Comparison of ENCODE assay signal across 9 mouse cellular contexts in genomic region chr11:78922678-78923407, GRCm38 (mm10). TPM values are rescaled to one million over a fixed set of nuclear protein-coding genes. Genes with fewer than 3 reads are reported as not detected.
DNase-seq lines count a peak whose midpoint lies in the region; ATAC-seq and TF ChIP-seq lines count a peak whose summit lies in the region.
"Had no signal": no experiment of that assay in that cellular context is flagged by ENCODE, and none has a peak within 500 bp of the region (broad histone marks: within the 10 kb centered on the region; RNA-seq: fewer than 3 reads in every experiment).

No protein-coding gene starts in this region.

- DNase-seq in cerebellum, adult 11-12 months = peak; percentile 4
- DNase-seq in cerebellum, adult 9-11 months = no peak
- DNase-seq in right cerebral cortex, adult 18-20 months = peak; percentile 17
- DNase-seq in right cerebral cortex, postnatal 25 days = no peak
- peak; percentile 73 for DNase-seq in induced T-regulatory cell, adult 2 months (ENCODE audit: low read depth)
- DNase-seq in liver, embryonic 11.5 days (ENCODE audit: low spot score) = peak; percentile 37
- DNase-seq in skeletal muscle tissue, adult 2 months (ENCODE audit: low read depth, low spot score) = peak; percentile 54

- H3K27ac ChIP-seq in cortical plate, adult 2 months (ENCODE audit: insufficient read depth, low read length) = no peak overlapping the region
- no peak overlapping the region for H3K27ac ChIP-seq in liver, embryonic 11.5 days (ENCODE audit: low read depth, low read length)
- H3K27ac ChIP-seq: hindbrain, embryonic 15.5 days had no signal

- no peak for ATAC-seq in liver, embryonic 11.5 days (replicated peaks; ENCODE audit: low FRiP score)

- no peak for TF ChIP-seq POLR2A in cortical plate, adult 2 months (IDR thresholded peaks at IDR 0.05; ENCODE audit: extremely low read depth, insufficient read depth, low read length)

- no peak overlapping the region for H3K4me3 ChIP-seq in cortical plate, adult 2 months (ENCODE audit: insufficient read depth, low read length)
- no peak overlapping the region for H3K4me3 ChIP-seq in liver, embryonic 11.5 days (ENCODE audit: low read depth, low read length)
- H3K4me3 ChIP-seq: hindbrain, embryonic 15.5 days had no signal

- no peak overlapping the region for H3K4me2 ChIP-seq in liver, embryonic 11.5 days
- H3K4me2 ChIP-seq: hindbrain, embryonic 15.5 days had no signal

- WGBS in liver, embryonic 11.5 days = 38% methylated on average over 8 of the region's 8 CpGs

- H3K9me3 ChIP-seq in liver, embryonic 11.5 days (ENCODE audit: control insufficient read depth, low read length) = no peaks in the 10 kb centered on the region
- H3K9me3 ChIP-seq: hindbrain, embryonic 15.5 days had no signal

- peaks cover 37% of the 10 kb centered on the region for H3K27me3 ChIP-seq in liver, embryonic 11.5 days (replicated peaks; ENCODE audit: control insufficient read depth, insufficient read depth, low read length)

- H3K4me1 ChIP-seq in cortical plate, adult 2 months (ENCODE audit: control insufficient read depth, insufficient read depth, low read length) = no peaks in the 10 kb centered on the region
- H3K4me1 ChIP-seq in liver, embryonic 11.5 days (replicated peaks; ENCODE audit: control insufficient read depth, insufficient read depth, low read length) = peaks cover 6% of the 10 kb centered on the region

- no peak overlapping the region for H3K9ac ChIP-seq in liver, embryonic 11.5 days (ENCODE audit: low read depth, low read length)
- H3K9ac ChIP-seq: hindbrain, embryonic 15.5 days had no signal

- no peaks in the 10 kb centered on the region for H3K36me3 ChIP-seq in liver, embryonic 11.5 days (ENCODE audit: control insufficient read depth, insufficient read depth, low read length)
- H3K36me3 ChIP-seq: hindbrain, embryonic 15.5 days had no signal

- TF ChIP-seq CTCF in cortical plate, adult 2 months (IDR thresholded peaks at IDR 0.05; ENCODE audit: extremely low read depth, insufficient read depth, low read length) = peak; percentile 91

RNA-seq across cellular contexts. Expression of gene Nos2, which starts 2.3 kb away (rescaled TPM):
- 0.55 and 0.69 TPM in 2 replicates for polyA plus RNA-seq in cortical plate, adult 2 months (2012; rRNA removed)
- 0.21 and 0.38 TPM in 2 replicates for polyA plus RNA-seq in liver, embryonic 11.5 days (2014; fragmentation: Nextera tagmentation; extraction: Ambion mirVana)

Comparison
In these comparisons a context has a peak if more than half of its experiments do, and no peak if none do; other contexts are left out.
1. DNase-seq: peak in cerebellum, adult 11-12 months (single experiment), right cerebral cortex, adult 18-20 months (single experiment), induced T-regulatory cell, adult 2 months (single experiment), liver, embryonic 11.5 days (single experiment) and skeletal muscle tissue, adult 2 months (single experiment); none in cerebellum, adult 9-11 months (single experiment) and right cerebral cortex, postnatal 25 days (single experiment).